Mouse (Mus musculus): Measurements from ENCODE around the gene Six1. TPM values are rescaled to one million over a fixed set of nuclear protein-coding genes. Genes with fewer than 3 reads are reported as not detected.

Six1 gene
- polyA plus RNA-seq, 1 experiment: not detected

DNA sequence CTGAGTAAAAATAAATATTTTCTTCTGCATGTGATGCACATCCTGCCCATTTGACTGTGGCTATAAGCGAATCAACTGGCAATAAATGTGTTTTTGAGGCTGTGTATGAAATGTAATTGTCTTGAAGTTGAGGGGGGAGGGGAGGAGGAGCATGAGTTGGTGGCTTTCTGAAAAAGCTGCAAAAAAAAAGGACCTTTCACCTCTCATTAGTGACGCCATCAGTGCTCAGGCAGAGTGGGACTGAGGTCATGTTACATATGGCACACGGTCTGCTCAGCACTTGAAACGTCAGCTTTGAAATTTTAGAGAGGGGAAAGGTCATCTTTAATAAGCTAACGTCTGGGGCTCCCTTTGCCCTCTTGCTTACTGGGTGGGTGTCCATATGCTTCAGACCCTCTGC, 1.8 kb upstream of the Six1 start:
- TF ChIP-seq POLR2A (IDR thresholded peaks at IDR 0.05; ENCODE audit: low read depth, low read length) (no peak), CTCF (IDR thresholded peaks at IDR 0.05; ENCODE audit: extremely low read depth, insufficient read length, insufficient replicate concordance, low read depth, low read length) (no peak)
- Histone ChIP-seq H3K36me3 (ENCODE audit: control insufficient read depth, insufficient read depth, low read length) (no peaks in the 10 kb centered on the region), H3K27me3 (ENCODE audit: control insufficient read depth, insufficient read depth, low read length) (peaks cover 47% of the 10 kb centered on the region), H3K27ac (ENCODE audit: insufficient read depth, low read depth, low read length) (no peak overlapping the region), H3K4me3 (ENCODE audit: low read depth, low read length) (no peak overlapping the region), H3K4me1 (ENCODE audit: control insufficient read depth, insufficient read depth, insufficient read length, low read length) (peaks cover 9% of the 10 kb centered on the region)
- 13% methylated on average over 5 of the region's 5 CpGs for WGBS

DNA sequence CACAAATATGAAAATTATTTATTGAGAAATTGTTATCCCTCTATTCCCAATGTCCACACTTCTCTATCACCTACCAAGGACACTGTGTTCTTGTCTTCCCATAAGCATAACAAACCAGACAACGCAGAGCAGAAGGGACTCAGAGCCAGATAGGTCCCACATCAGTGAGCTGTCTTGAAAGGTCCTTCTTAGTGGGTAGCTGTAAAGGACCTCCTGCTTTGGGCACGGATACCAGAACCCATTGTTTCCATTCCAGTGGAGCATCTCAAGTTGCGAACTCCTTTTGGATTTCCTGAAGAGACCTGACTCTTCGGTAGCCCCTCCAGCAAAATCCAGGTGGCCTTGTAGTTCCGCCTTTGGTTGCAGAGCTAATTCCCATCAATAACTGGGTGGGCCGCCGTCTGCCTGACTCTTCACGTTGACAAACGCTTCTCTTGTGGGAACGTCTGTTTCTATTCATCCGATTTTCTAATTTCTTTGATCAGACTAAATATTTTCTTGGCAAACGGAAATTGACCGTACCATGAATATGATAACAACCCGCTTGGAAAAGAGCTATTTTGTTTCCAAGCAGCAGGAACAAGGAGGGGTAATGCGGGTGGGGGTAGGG, 994 bp upstream of the Six1 start:
- H3K4me1 ChIP-seq (ENCODE audit: control insufficient read depth, insufficient read depth, insufficient read length, low read length): peaks cover 9% of the 10 kb centered on the region
- no peaks in the 10 kb centered on the region for H3K36me3 ChIP-seq (ENCODE audit: control insufficient read depth, insufficient read depth, low read length)
- H3K27me3 ChIP-seq (ENCODE audit: control insufficient read depth, insufficient read depth, low read length): peaks cover 55% of the 10 kb centered on the region
- no peak overlapping the region for H3K4me3 ChIP-seq (ENCODE audit: low read depth, low read length)
- 17% methylated on average over 15 of the region's 15 CpGs for WGBS
- TF ChIP-seq POLR2A (IDR thresholded peaks at IDR 0.05; ENCODE audit: low read depth, low read length) (no peak), CTCF (IDR thresholded peaks at IDR 0.05; ENCODE audit: extremely low read depth, insufficient read length, insufficient replicate concordance, low read depth, low read length) (no peak)
- H3K27ac ChIP-seq (ENCODE audit: insufficient read depth, low read depth, low read length): no peak overlapping the region

DNA sequence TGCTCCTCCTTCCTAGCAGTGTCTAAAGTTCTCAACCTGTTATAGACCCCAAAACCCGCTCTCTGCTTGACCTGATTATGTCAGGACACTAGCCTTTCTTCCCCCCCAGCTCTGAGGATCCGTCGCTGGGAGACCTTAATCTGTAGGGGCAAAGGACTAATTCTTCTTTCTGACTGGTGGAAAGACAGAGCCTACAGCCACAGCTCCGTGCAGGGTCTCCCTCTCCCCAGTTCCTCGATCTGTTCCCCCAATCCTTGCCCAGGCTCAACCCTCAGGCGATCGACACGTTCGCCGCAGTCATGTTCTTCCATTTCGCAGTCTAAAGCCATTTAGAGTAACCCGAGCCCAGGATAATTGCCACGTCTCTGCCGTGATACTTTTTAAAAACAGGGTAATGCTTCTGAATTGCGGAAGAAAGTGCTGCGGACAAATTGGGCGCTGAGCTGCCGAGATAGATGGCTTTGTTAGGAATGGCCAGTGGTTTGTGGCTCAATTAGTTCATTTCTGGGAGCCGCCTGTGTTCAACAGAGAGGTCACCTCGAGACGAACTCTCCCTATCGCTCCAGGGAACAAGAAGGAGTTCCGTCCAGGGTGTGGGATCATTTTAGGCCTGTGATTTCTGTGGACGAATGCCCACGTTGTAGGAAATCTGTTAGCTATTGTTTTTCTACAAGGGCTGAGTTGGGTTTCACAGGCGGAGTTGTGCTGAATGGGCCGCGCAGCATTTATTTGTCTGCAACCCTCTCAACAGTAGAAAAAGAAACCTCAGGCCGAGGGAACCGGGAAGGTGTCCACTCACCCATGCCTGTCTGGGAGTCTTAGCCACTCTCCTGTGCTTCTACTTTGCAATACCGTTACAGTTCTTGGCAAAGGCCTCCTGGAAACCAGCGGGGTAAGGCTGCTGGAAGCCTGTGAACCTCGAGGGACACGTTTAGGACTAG, 766 bp downstream of the Six1 start:
- Histone ChIP-seq H3K4me1 (ENCODE audit: control insufficient read depth, insufficient read depth, insufficient read length, low read length) (peaks cover 9% of the 10 kb centered on the region), H3K27me3 (ENCODE audit: control insufficient read depth, insufficient read depth, low read length) (peaks cover 71% of the 10 kb centered on the region), H3K4me3 (ENCODE audit: low read depth, low read length) (peak overlapping the region; percentile 67), H3K27ac (ENCODE audit: insufficient read depth, low read depth, low read length) (no peak overlapping the region), H3K36me3 (ENCODE audit: control insufficient read depth, insufficient read depth, low read length) (no peaks in the 10 kb centered on the region)
- TF ChIP-seq CTCF (IDR thresholded peaks at IDR 0.05; ENCODE audit: extremely low read depth, insufficient read length, insufficient replicate concordance, low read depth, low read length): no peak
- TF ChIP-seq POLR2A (IDR thresholded peaks at IDR 0.05; ENCODE audit: low read depth, low read length): no peak
- 8% methylated on average over 34 of the region's 34 CpGs for WGBS

DNA sequence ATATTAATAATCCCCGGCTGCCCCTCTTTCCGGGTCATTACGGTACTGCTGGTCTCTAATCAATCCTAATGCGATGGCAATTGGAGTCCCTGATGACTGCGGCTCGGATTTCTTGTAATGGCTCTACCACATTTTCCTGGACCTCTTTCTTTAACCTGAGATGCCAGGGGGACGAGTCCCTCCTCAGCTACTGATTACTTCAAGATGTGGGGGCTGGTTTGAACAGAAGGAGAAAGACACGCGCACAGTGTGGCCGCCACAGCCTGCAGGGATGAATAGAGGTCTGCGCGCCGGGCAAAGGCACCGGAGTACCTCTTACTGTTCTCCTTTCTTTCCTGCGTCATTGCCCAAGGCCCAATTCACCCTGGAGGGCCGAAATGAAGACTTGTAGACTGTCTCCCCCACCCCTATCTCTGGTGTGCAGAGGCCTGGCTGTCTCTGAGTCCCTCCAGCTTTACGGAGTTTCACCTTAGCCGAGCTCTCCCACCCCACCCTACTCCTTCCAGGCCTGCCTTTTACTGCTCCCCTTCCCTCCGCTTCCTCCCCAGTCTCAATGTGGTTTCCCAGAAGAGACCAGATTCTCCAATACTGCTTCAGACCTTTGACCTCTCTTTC, 1.5 kb downstream of the Six1 start:
- no peak overlapping the region for H3K27ac ChIP-seq (ENCODE audit: insufficient read depth, low read depth, low read length)
- H3K4me1 ChIP-seq (ENCODE audit: control insufficient read depth, insufficient read depth, insufficient read length, low read length): peaks cover 9% of the 10 kb centered on the region
- no peak for TF ChIP-seq CTCF (IDR thresholded peaks at IDR 0.05; ENCODE audit: extremely low read depth, insufficient read length, insufficient replicate concordance, low read depth, low read length)
- TF ChIP-seq POLR2A (IDR thresholded peaks at IDR 0.05; ENCODE audit: low read depth, low read length): no peak
- WGBS: 7% methylated on average over 19 of the region's 19 CpGs
- no peak overlapping the region for H3K4me3 ChIP-seq (ENCODE audit: low read depth, low read length)
- peaks cover 75% of the 10 kb centered on the region for H3K27me3 ChIP-seq (ENCODE audit: control insufficient read depth, insufficient read depth, low read length)
- H3K36me3 ChIP-seq (ENCODE audit: control insufficient read depth, insufficient read depth, low read length): no peaks in the 10 kb centered on the region

DNA sequence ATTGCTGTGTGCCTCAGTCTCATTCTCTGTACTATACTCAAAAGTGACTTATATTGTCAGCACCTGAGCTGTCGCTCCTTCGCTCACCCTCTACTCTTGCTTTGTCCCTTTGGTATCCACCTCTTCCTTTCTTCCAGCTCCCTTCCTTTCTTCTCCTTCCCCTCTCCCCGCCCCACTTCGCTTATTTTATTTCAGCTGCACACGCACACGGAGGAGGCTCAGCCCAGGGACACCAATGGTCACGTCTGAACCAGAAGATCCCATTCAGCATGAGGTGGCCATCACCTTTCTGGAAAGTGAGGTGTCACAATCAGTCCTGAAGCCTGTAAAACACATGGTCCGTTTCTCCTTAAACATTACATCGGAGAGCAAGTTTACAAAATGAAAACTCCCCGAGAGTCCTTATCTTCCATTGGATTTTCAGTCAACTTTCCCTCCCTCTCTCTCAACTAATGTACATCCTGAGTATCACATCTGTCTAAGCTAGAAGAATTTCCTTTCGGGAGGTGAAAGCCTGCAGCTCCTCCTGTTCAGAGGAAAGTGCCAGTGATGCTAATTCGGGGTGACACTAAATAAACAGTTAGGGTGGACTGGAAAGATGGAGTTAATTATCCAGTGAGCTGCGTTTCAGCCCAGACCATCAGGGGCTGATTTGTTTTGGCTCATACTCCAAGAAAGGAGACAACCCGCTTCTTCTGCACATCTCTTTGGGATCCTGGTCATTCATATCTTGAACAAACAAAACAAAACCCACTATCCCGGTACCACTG, 2.7 kb downstream of the Six1 start:
- no peak overlapping the region for H3K27ac ChIP-seq (ENCODE audit: insufficient read depth, low read depth, low read length)
- TF ChIP-seq POLR2A (IDR thresholded peaks at IDR 0.05; ENCODE audit: low read depth, low read length) (no peak), CTCF (IDR thresholded peaks at IDR 0.05; ENCODE audit: extremely low read depth, insufficient read length, insufficient replicate concordance, low read depth, low read length) (no peak)
- no peak overlapping the region for H3K4me3 ChIP-seq (ENCODE audit: low read depth, low read length)
- WGBS: 6% methylated on average over 15 of the region's 15 CpGs
- H3K27me3 ChIP-seq (ENCODE audit: control insufficient read depth, insufficient read depth, low read length): peaks cover 83% of the 10 kb centered on the region
- peaks cover 17% of the 10 kb centered on the region for H3K4me1 ChIP-seq (ENCODE audit: control insufficient read depth, insufficient read depth, insufficient read length, low read length)
- H3K36me3 ChIP-seq (ENCODE audit: control insufficient read depth, insufficient read depth, low read length): no peaks in the 10 kb centered on the region

DNA sequence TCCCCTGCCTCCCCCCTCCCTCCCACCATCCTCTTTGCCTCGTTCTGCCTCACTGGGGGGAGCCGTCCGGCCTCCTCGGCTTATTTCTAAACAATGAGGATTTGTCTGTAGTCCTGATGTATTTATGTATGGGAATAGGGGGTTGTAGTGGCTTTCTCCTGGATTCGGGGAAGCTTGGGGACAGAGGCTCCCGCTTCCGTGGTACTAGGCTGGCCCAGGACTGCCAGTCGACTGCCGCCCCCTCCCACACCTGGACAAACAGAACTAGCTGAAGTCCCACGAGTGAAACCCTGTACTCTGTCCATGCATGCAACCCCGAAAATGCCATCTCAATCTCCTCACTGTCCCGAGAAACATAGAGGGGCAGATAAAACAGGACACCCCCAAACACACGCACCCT, 3.4 kb downstream of the Six1 start:
- Histone ChIP-seq H3K27ac (ENCODE audit: insufficient read depth, low read depth, low read length) (no peak overlapping the region), H3K27me3 (ENCODE audit: control insufficient read depth, insufficient read depth, low read length) (peaks cover 87% of the 10 kb centered on the region), H3K4me3 (ENCODE audit: low read depth, low read length) (no peak overlapping the region), H3K4me1 (ENCODE audit: control insufficient read depth, insufficient read depth, insufficient read length, low read length) (peaks cover 23% of the 10 kb centered on the region), H3K36me3 (ENCODE audit: control insufficient read depth, insufficient read depth, low read length) (no peaks in the 10 kb centered on the region)
- 6% methylated on average over 13 of the region's 13 CpGs for WGBS
- no peak for TF ChIP-seq POLR2A (IDR thresholded peaks at IDR 0.05; ENCODE audit: low read depth, low read length)

Measured in small intestine, adult 2 months (tissue).